20 mouse cellular contexts compared by ENCODE assay signal in the genomic region with DNA sequence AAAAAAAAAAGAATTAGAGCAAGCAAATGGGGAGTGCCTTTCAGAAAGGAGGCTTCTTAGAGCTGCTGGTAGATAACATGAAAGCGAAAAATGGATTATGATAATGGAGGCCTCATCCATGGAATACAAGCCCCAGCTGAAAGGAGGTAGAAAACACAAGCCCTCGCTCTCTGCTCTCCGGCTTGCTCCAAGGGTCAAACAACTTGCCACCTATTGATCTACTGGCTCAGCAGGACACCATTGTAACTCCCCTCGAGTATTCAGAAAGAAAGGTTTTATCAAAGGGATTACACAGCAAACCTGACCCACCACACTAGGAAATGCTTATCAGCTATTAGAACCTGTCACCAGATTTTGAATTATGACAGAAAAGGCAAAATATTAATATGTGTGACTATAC.
"Had no signal": no experiment of that assay in that cellular context is flagged by ENCODE, and none has a peak within 500 bp of the region (broad histone marks: within the 10 kb centered on the region; RNA-seq: fewer than 3 reads in every experiment).

No protein-coding gene starts in this region.

- H3K27me3 ChIP-seq: kidney, embryonic 15.5 days; liver, embryonic 15.5 days; lung, embryonic 15.5 days; megakaryocyte, embryonic 14.5 days; stomach, embryonic 15.5 days had no signal

- H3K36me3 ChIP-seq: kidney, embryonic 15.5 days; liver, embryonic 15.5 days; lung, embryonic 15.5 days; midbrain, embryonic 12.5 days; stomach, embryonic 15.5 days had no signal

- ATAC-seq: intestine, embryonic 16.5 days had no signal

- H3K9ac ChIP-seq: kidney, embryonic 15.5 days; liver, embryonic 15.5 days; lung, embryonic 15.5 days; midbrain, embryonic 12.5 days; stomach, embryonic 15.5 days had no signal

- DNase-seq: kidney, adult 18-20 months; kidney, postnatal 10 days; kidney, postnatal 36 days; layer of hippocampus, postnatal 36 days; lung, adult 18-20 months; lung, postnatal 10 days; lung, postnatal 36 days; right cerebral cortex, adult 18-20 months; right cerebral cortex, postnatal 14 days; right cerebral cortex, postnatal 4 days; thymus, postnatal 25 days had no signal

- H3K4me1 ChIP-seq: kidney, embryonic 15.5 days; liver, embryonic 15.5 days; lung, embryonic 15.5 days; megakaryocyte, embryonic 14.5 days; midbrain, embryonic 12.5 days; stomach, embryonic 15.5 days had no signal

- H3K4me2 ChIP-seq: kidney, embryonic 15.5 days; liver, embryonic 11.5 days; liver, embryonic 15.5 days; lung, embryonic 15.5 days; midbrain, embryonic 12.5 days; stomach, embryonic 15.5 days had no signal

- H3K27ac ChIP-seq: kidney, embryonic 15.5 days; left cerebral cortex, adult 2 months; liver, embryonic 15.5 days; lung, embryonic 15.5 days; midbrain, embryonic 12.5 days; stomach, embryonic 15.5 days had no signal

- H3K4me3 ChIP-seq: kidney, embryonic 15.5 days; left cerebral cortex, adult 2 months; liver, embryonic 15.5 days; lung, embryonic 15.5 days; megakaryocyte, embryonic 14.5 days; midbrain, embryonic 12.5 days; stomach, embryonic 15.5 days had no signal

- H3K9me3 ChIP-seq: kidney, embryonic 15.5 days; liver, embryonic 15.5 days; lung, embryonic 15.5 days; midbrain, embryonic 12.5 days; stomach, embryonic 15.5 days had no signal
